Mouse (Mus musculus) stomach, postnatal 0 days (tissue): ENCODE data around the gene Pdlim1. TPM values are rescaled to one million over a fixed set of nuclear protein-coding genes. Genes with fewer than 3 reads are reported as not detected.

Source experiments
- ATAC-seq: fragments of 200-750 bp; cut with Nextera tagmentation; 2 replicates; pipeline ENCODE4 v1.8.0; 2017; ENCODE audit not compliant: low FRiP score, low TSS enrichment
- DNase-seq: peaks from one replicate; pipeline ENCODE4 v3.0.0-alpha.2; 2016; ENCODE audit warnings: low spot score
- H3K27ac ChIP-seq: fragments of 300-500 bp; sonication (generic); replicated peaks from 2 replicates; pipeline ENCODE4 v1.5.1; 2014; ENCODE audit warnings: mild to moderate bottlenecking, control low read depth
- H3K27me3 ChIP-seq: fragments of 300-500 bp; sonication (generic); 2 replicates; pipeline ENCODE4 v1.6.1; 2014; ENCODE audit warnings: low read length; ENCODE audit not compliant: control insufficient read depth, insufficient read depth
- H3K36me3 ChIP-seq: fragments of 300-500 bp; sonication (generic); 2 replicates; pipeline ENCODE4 v1.6.1; 2014; ENCODE audit warnings: low read length, mixed read lengths; ENCODE audit not compliant: control insufficient read depth, insufficient read depth
- H3K4me1 ChIP-seq: fragments of 300-500 bp; sonication (generic); replicated peaks from 2 replicates; pipeline ENCODE4 v1.6.1; 2014; ENCODE audit warnings: antibody characterized with exemption; ENCODE audit not compliant: control insufficient read depth, insufficient read depth
- H3K4me2 ChIP-seq: fragments of 300-500 bp; sonication (generic); replicated peaks from 2 replicates; pipeline ENCODE4 v1.6.1; 2014; ENCODE audit warnings: low read depth, mild to moderate bottlenecking, control low read depth, moderate library complexity
- H3K4me3 ChIP-seq: fragments of 300-500 bp; sonication (generic); 2 replicates; pipeline ENCODE4 v1.5.1; 2014; ENCODE audit warnings: low read depth, low read length, control low read depth
- H3K9ac ChIP-seq: fragments of 300-500 bp; sonication (generic); 2 replicates; pipeline ENCODE4 v1.6.1; 2014; ENCODE audit warnings: mild to moderate bottlenecking, low read length, control low read depth, mixed read lengths
- H3K9me3 ChIP-seq: fragments of 300-500 bp; sonication (generic); 2 replicates; pipeline ENCODE4 v1.6.1; 2016; ENCODE audit warnings: low read length; ENCODE audit not compliant: control insufficient read depth
- CTCF ChIP-seq: IDR thresholded peaks from 2 replicates; pipeline ENCODE4 v1.5.1; 2016; ENCODE audit warnings: antibody characterized with exemption, low read depth, mild to moderate bottlenecking, moderate library complexity
- EP300 ChIP-seq: optimal IDR thresholded peaks from 2 replicates; pipeline ENCODE3; 2016; ENCODE audit warnings: antibody characterized with exemption
- WGBS: fragments of 180-500 bp; shearing (Covaris S2); extraction: QIAGEN DNeasy Blood & Tissue Kit; methylation state at CpG from one replicate; pipeline ENCODE4 v1.1.7; 2014; 5-methylcytosine and 5-hydroxymethylcytosine counted together
- polyA plus RNA-seq: library from polyadenylated mRNA; unstranded; fragments of >200 nt; fragmentation: Nextera tagmentation; extraction: Ambion mirVana; gene quantifications from 2 replicates; pipeline ENCODE4 v1.2.1, GENCODE M21; 2015

The Pdlim1 gene
- polyA plus RNA-seq, 1 experiment from 2014 or later: 298 TPM

DNA sequence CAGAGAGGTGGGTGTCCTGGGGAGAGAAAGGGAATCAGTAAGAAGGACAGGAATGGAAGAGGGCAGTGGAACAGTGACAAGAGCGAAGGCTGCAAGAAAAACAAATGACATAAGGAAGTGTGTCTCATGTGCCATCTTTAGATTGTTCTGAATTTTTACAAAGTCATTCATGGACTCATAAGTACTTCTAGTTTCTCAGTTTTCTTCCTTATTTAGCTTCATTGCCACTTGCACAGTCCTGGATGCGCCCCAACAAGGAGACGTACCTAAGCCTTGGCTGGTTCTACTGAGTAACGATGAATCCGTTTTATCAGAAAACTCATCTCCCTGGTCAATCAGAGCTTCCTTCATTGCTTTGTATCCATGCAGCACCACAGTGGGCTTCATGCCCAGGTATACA is 88.0 kb downstream of the Pdlim1 start:
- Histone ChIP-seq H3K27me3 (no peaks in the 10 kb centered on the region), H3K4me3 (no peak overlapping the region), H3K9me3 (no peaks in the 10 kb centered on the region), H3K27ac (no peak overlapping the region), H3K36me3 (no peaks in the 10 kb centered on the region), H3K4me1 (no peaks in the 10 kb centered on the region), H3K9ac (no peak overlapping the region), H3K4me2 (no peak overlapping the region)
- TF ChIP-seq CTCF (no peak), EP300 (no peak)
- ATAC-seq: no peak
- 85% methylated on average over 5 of the region's 5 CpGs for WGBS
- no peak for DNase-seq

DNA sequence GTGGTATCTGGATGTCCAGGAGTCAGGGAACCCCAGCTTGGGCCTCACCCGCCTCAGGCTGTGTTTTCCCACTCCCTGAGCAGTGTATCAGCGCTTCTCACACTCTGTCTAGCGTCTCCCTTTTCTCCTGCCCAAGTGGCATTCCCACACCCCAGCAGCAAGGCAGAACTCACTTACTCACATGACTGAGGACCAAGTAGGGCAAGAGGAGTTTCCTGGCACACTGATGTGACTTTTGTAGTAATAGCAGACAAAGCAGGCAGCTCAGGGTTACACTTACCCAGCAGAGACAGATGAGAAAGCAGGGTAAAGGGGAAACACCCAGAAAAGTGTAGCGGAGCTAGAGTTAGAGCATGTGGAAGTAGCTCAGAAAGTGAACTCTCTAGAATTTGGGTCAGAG is 93.3 kb downstream of the Pdlim1 start:
- ATAC-seq (0 out of 2 replicates have a peak, but pooled peaks have one; percentile 24), DNase-seq (no peak)
- H3K4me1 ChIP-seq: no peaks in the 10 kb centered on the region
- no peak overlapping the region for H3K9ac ChIP-seq
- H3K9me3 ChIP-seq: no peaks in the 10 kb centered on the region
- H3K4me2 ChIP-seq: no peak overlapping the region
- no peak overlapping the region for H3K27ac ChIP-seq
- no peaks in the 10 kb centered on the region for H3K27me3 ChIP-seq
- WGBS: 70% methylated on average over 4 of the region's 4 CpGs
- H3K36me3 ChIP-seq: no peaks in the 10 kb centered on the region
- TF ChIP-seq CTCF (no peak), EP300 (no peak)
- no peak overlapping the region for H3K4me3 ChIP-seq

Other genes with a start within 250 kb of the Pdlim1 start
- not detected in 2 replicates for gene Cyp2c54, start 198.0 kb downstream of the Pdlim1 start, polyA plus RNA-seq
- not detected in 2 replicates for gene Cyp2c50, start 182.2 kb downstream of the Pdlim1 start, polyA plus RNA-seq
- gene Cyp2c70, start 84.5 kb downstream of the Pdlim1 start, polyA plus RNA-seq: 0.67 and 0.93 TPM in 2 replicates
- 107 and 111 TPM in 2 replicates for gene Sorbs1, start 241.9 kb upstream of the Pdlim1 start, polyA plus RNA-seq